ENCODE assay signal across 22 mouse cellular contexts in genomic region chr19:55847043-55847442, GRCm38 (mm10).
DNase-seq lines count a peak whose midpoint lies in the region; ATAC-seq lines count a peak whose summit lies in the region.
"Had no signal": no experiment of that assay in that cellular context is flagged by ENCODE, and none has a peak within 500 bp of the region (broad histone marks: within the 10 kb centered on the region; RNA-seq: fewer than 3 reads in every experiment).

No protein-coding gene starts in this region.

- peak; percentile 72 for DNase-seq in kidney, adult 11 months
- peak; percentile 14 for DNase-seq in retina, postnatal 1 day
- no peak for DNase-seq in retina, embryonic 14.5 days (ENCODE audit: low spot score)
- DNase-seq in kidney, postnatal 14 days = peak; percentile 52
- DNase-seq in yolk sac, embryonic 10.5 days (ENCODE audit: low spot score) = peak; percentile 81
- no peak for DNase-seq in limb, embryonic 10.5 days (ENCODE audit: low spot score)
- DNase-seq in c-Kit-positive CD71-positive TER-119-positive erythroid progenitor cells, embryonic 14.5 days (ENCODE audit: low spot score) = no peak
- DNase-seq: adrenal gland, adult 2 months; adrenal gland, postnatal 36 days; cerebellum, adult 11 months; cerebellum, adult 8-10 months; cerebellum, postnatal 14 days; embryo, embryonic 11 days; gastrocnemius, postnatal 14 days; heart, postnatal 36 days had no signal

- no peak for ATAC-seq in kidney, embryonic 16.5 days (ENCODE audit: low FRiP score, low TSS enrichment)
- ATAC-seq: forebrain, embryonic 14.5 days had no signal

- peaks cover 8% of the 10 kb centered on the region; the same call in 1 of the 2 replicates for H3K4me1 ChIP-seq in kidney, embryonic 16.5 days (ENCODE audit: insufficient read depth, low read length)
- peaks cover 45% of the 10 kb centered on the region for H3K4me1 ChIP-seq in limb, embryonic 10.5 days

- no peak overlapping the region for H3K9ac ChIP-seq in kidney, embryonic 16.5 days (replicated peaks; ENCODE audit: low read length)
- H3K9ac ChIP-seq: embryonic facial prominence, embryonic 15.5 days; heart, embryonic 13.5 days; hindbrain, embryonic 12.5 days had no signal

- no peaks in the 10 kb centered on the region for H3K27me3 ChIP-seq in kidney, embryonic 16.5 days (ENCODE audit: insufficient read depth, low read length)
- peaks cover 8% of the 10 kb centered on the region; the same call in 1 of the 2 replicates for H3K27me3 ChIP-seq in limb, embryonic 10.5 days (ENCODE audit: low read depth, poor library complexity, severe bottlenecking)
- H3K27me3 ChIP-seq: embryonic facial prominence, embryonic 15.5 days; heart, embryonic 13.5 days; hindbrain, embryonic 12.5 days had no signal

- no peak overlapping the region for H3K4me3 ChIP-seq in kidney, embryonic 16.5 days (ENCODE audit: low read length)
- H3K4me3 ChIP-seq in limb, embryonic 10.5 days = no peak overlapping the region
- H3K4me3 ChIP-seq: embryonic facial prominence, embryonic 15.5 days; erythroblast, embryonic 14.5 days; forebrain, embryonic 10.5 days; heart, embryonic 13.5 days; hindbrain, embryonic 12.5 days had no signal

- H3K4me2 ChIP-seq in kidney, embryonic 16.5 days (replicated peaks; ENCODE audit: low read depth, low read length) = no peak overlapping the region
- H3K4me2 ChIP-seq: embryonic facial prominence, embryonic 15.5 days; heart, embryonic 13.5 days; hindbrain, embryonic 12.5 days had no signal

- H3K27ac ChIP-seq in kidney, embryonic 16.5 days (ENCODE audit: low read length) = no peak overlapping the region
- no peak overlapping the region for H3K27ac ChIP-seq in limb, embryonic 10.5 days
- H3K27ac ChIP-seq: embryonic facial prominence, embryonic 15.5 days; forebrain, embryonic 10.5 days; heart, embryonic 13.5 days; hindbrain, embryonic 12.5 days had no signal

- H3K9me3 ChIP-seq in kidney, embryonic 16.5 days (ENCODE audit: low read length) = no peaks in the 10 kb centered on the region
- H3K9me3 ChIP-seq in limb, embryonic 10.5 days (replicated peaks) = no peaks in the 10 kb centered on the region
- H3K9me3 ChIP-seq: embryonic facial prominence, embryonic 15.5 days; forebrain, embryonic 10.5 days; heart, embryonic 13.5 days; hindbrain, embryonic 12.5 days had no signal

- WGBS in kidney, embryonic 16.5 days = 61% methylated on average over 4 of the region's 4 CpGs
- WGBS in limb, embryonic 10.5 days = 74% methylated on average over 4 of the region's 4 CpGs

- H3K36me3 ChIP-seq in kidney, embryonic 16.5 days (ENCODE audit: insufficient read depth, low read length) = no peaks in the 10 kb centered on the region
- H3K36me3 ChIP-seq in limb, embryonic 10.5 days = peaks cover 26% of the 10 kb centered on the region
- H3K36me3 ChIP-seq: embryonic facial prominence, embryonic 15.5 days; hindbrain, embryonic 12.5 days had no signal

Comparison
In these comparisons a context has a peak if more than half of its experiments do, and no peak if none do; other contexts are left out.
1. DNase-seq: peak in kidney, adult 11 months (single experiment), retina, postnatal 1 day (single experiment), kidney, postnatal 14 days (single experiment) and yolk sac, embryonic 10.5 days (single experiment); none in retina, embryonic 14.5 days (single experiment), limb, embryonic 10.5 days (single experiment) and c-Kit-positive CD71-positive TER-119-positive erythroid progenitor cells, embryonic 14.5 days (single experiment).